Mouse (Mus musculus) left cerebral cortex, adult 11 months (tissue): ENCODE results near the gene Sphk2.

Source experiments
- DNase-seq: peaks from one replicate; pipeline ENCODE4 v3.0.0; 2022; ENCODE audit warnings: low spot score

The Sphk2 gene

GRCm38 (mm10) chr7:45710477-45711191, 7.2 kb downstream of the Sphk2 start:
- no peak for DNase-seq

- DNase-seq: no peak
Measured at GRCm38 (mm10) chr7:45709677-45710355, 8.0 kb downstream of the Sphk2 start.

- no peak for DNase-seq
Measured at GRCm38 (mm10) chr7:45709036-45709435, 8.8 kb downstream of the Sphk2 start.

- DNase-seq: no peak
Measured at GRCm38 (mm10) chr7:45708221-45708761, 9.5 kb downstream of the Sphk2 start.

GRCm38 (mm10) chr7:45707375-45707967, 10.3 kb downstream of the Sphk2 start:
- peak; percentile 94 for DNase-seq

- DNase-seq: peak; percentile 84
Measured at GRCm38 (mm10) chr7:45706721-45707241, 11.0 kb downstream of the Sphk2 start.

GRCm38 (mm10) chr7:45705873-45706281, 11.9 kb downstream of the Sphk2 start:
- peak; percentile 87 for DNase-seq

- no peak for DNase-seq
Measured at GRCm38 (mm10) chr7:45705443-45705864, 12.3 kb downstream of the Sphk2 start.

- peak; percentile 100 for DNase-seq
Measured at GRCm38 (mm10) chr7:45704730-45705442, 12.9 kb downstream of the Sphk2 start, which contains the start of gene Dbp. Gene Dbp (plus strand): TSS chr7:45705088.

- peak; percentile 89 for DNase-seq
Measured at GRCm38 (mm10) chr7:45704046-45704559, 13.7 kb downstream of the Sphk2 start.

- DNase-seq: no peak
Measured at GRCm38 (mm10) chr7:45703521-45704033, 14.2 kb downstream of the Sphk2 start.

- no peak for DNase-seq
Measured at GRCm38 (mm10) chr7:45702809-45703520, 14.8 kb downstream of the Sphk2 start.

GRCm38 (mm10) chr7:45702316-45702715, 15.5 kb downstream of the Sphk2 start:
- DNase-seq: no peak

- DNase-seq: no peak
Measured at GRCm38 (mm10) chr7:45701607-45702006, 16.2 kb downstream of the Sphk2 start.

- no peak for DNase-seq
Measured at GRCm38 (mm10) chr7:45701072-45701471, 16.7 kb downstream of the Sphk2 start.

- peak; percentile 87 for DNase-seq
Measured at GRCm38 (mm10) chr7:45700301-45701015, 17.3 kb downstream of the Sphk2 start.

GRCm38 (mm10) chr7:45699523-45700141, 18.2 kb downstream of the Sphk2 start, which contains the start of gene Car11:
Gene Car11 (plus strand): TSS chr7:45699843.
- DNase-seq: no peak

GRCm38 (mm10) chr7:45697894-45698293, 19.9 kb downstream of the Sphk2 start:
- no peak for DNase-seq

GRCm38 (mm10) chr7:45695098-45695497, 22.7 kb downstream of the Sphk2 start:
- DNase-seq: no peak
